Mouse (Mus musculus): ENCODE measurements around the gene Chmp4b. TPM values are rescaled to one million over a fixed set of nuclear protein-coding genes. Genes with fewer than 3 reads are reported as not detected.

The Chmp4b gene
- polyA plus RNA-seq (2015; fragmentation: Nextera tagmentation; extraction: Ambion mirVana), result 24.1 and 25.1 TPM in 2 replicates

- no peak for ATAC-seq (replicated peaks; ENCODE audit: insufficient number of reproducible peaks, insufficient read depth, low FRiP score, low read depth)
- no peak within 1 kb of the TSS for H3K4me3 ChIP-seq
- no peak within 1 kb of the TSS for H3K27ac ChIP-seq
- H3K27me3 ChIP-seq, result no peaks in the 10 kb centered on the region
- no peak within 1 kb of the TSS for H3K4me2 ChIP-seq
- no peaks in the 10 kb centered on the region for H3K36me3 ChIP-seq
- H3K9me3 ChIP-seq (replicated peaks), result no peaks in the 10 kb centered on the region
- peaks cover 4% of the 10 kb centered on the region; the same call in 1 of the 2 replicates for H3K4me1 ChIP-seq (replicated peaks)
- H3K9ac ChIP-seq, result no peak within 1 kb of the TSS
- 49% methylated on average over 8 of the region's 8 CpGs for WGBS
These were observed at the start of gene Chmp4b for GRCm38 (mm10) chr2:154651363-154651762. Chmp4b (plus strand) TSS chr2:154651705.

GRCm38 (mm10) chr2:154603007-154603637 is 48.4 kb upstream of the Chmp4b start:
- H3K4me2 ChIP-seq, result peak overlapping the region; percentile 68
- 13% methylated on average over 22 of the region's 22 CpGs for WGBS

GRCm38 (mm10) chr2:154603638-154604153 is 47.8 kb upstream of the Chmp4b start, which contains the start of gene Pxmp4:
Pxmp4 (minus strand) TSS chr2:154603708.
- H3K9me3 ChIP-seq (replicated peaks), result no peaks in the 10 kb centered on the region
- under 1% methylated on average over 13 of the region's 13 CpGs for WGBS
- peak; percentile 100 for ATAC-seq (replicated peaks; ENCODE audit: insufficient number of reproducible peaks, insufficient read depth, low FRiP score, low read depth)
- H3K4me2 ChIP-seq, result peak within 1 kb of the TSS; percentile 68
- no peaks in the 10 kb centered on the region for H3K36me3 ChIP-seq
- peak within 1 kb of the TSS; percentile 73 for H3K27ac ChIP-seq
- peak within 1 kb of the TSS; percentile 78 for H3K9ac ChIP-seq
- peak within 1 kb of the TSS; percentile 69 for H3K4me3 ChIP-seq
- H3K4me1 ChIP-seq (replicated peaks), result peaks cover 12% of the 10 kb centered on the region
- peaks cover 4% of the 10 kb centered on the region; the same call in 1 of the 2 replicates for H3K27me3 ChIP-seq

More at GRCm38 (mm10) chr2:154603007-154603637, 48.4 kb upstream of the Chmp4b start:
- H3K27ac ChIP-seq, result peak overlapping the region; percentile 73
- no peaks in the 10 kb centered on the region for H3K9me3 ChIP-seq (replicated peaks)
- no peaks in the 10 kb centered on the region for H3K36me3 ChIP-seq
- peak overlapping the region; percentile 78 for H3K9ac ChIP-seq
- ATAC-seq (replicated peaks; ENCODE audit: insufficient number of reproducible peaks, insufficient read depth, low FRiP score, low read depth), result no peak
- H3K27me3 ChIP-seq, result peaks cover 4% of the 10 kb centered on the region; the same call in 1 of the 2 replicates
- peak overlapping the region; percentile 69 for H3K4me3 ChIP-seq
- H3K4me1 ChIP-seq (replicated peaks), result peaks cover 12% of the 10 kb centered on the region

GRCm38 (mm10) chr2:154604156-154604555 is 47.3 kb upstream of the Chmp4b start:
- Histone ChIP-seq H3K9ac (peak overlapping the region; percentile 43; the same call in 1 of the 2 replicates), H3K27ac (peak overlapping the region; percentile 57), H3K9me3 (replicated peaks) (no peaks in the 10 kb centered on the region), H3K4me2 (peak overlapping the region; percentile 68), H3K4me1 (replicated peaks) (peaks cover 12% of the 10 kb centered on the region), H3K4me3 (peak overlapping the region; percentile 69), H3K36me3 (no peaks in the 10 kb centered on the region), H3K27me3 (peaks cover 4% of the 10 kb centered on the region; the same call in 1 of the 2 replicates)
- WGBS, result 34% methylated on average over 7 of the region's 7 CpGs
- no peak for ATAC-seq (replicated peaks; ENCODE audit: insufficient number of reproducible peaks, insufficient read depth, low FRiP score, low read depth)

GRCm38 (mm10) chr2:154606965-154607364 is 44.5 kb upstream of the Chmp4b start:
- Histone ChIP-seq H3K36me3 (no peaks in the 10 kb centered on the region), H3K9me3 (replicated peaks) (no peaks in the 10 kb centered on the region), H3K4me2 (no peak overlapping the region), H3K4me3 (no peak overlapping the region), H3K27ac (no peak overlapping the region), H3K9ac (no peak overlapping the region), H3K27me3 (peaks cover 4% of the 10 kb centered on the region; the same call in 1 of the 2 replicates), H3K4me1 (replicated peaks) (peaks cover 12% of the 10 kb centered on the region)
- 62% methylated on average over 1 of the region's 1 CpGs for WGBS
- ATAC-seq (replicated peaks; ENCODE audit: insufficient number of reproducible peaks, insufficient read depth, low FRiP score, low read depth), result no peak

GRCm38 (mm10) chr2:154609050-154609767 is 42.3 kb upstream of the Chmp4b start:
- H3K27ac ChIP-seq, result no peak overlapping the region
- H3K36me3 ChIP-seq, result no peaks in the 10 kb centered on the region
- H3K27me3 ChIP-seq, result peaks cover 4% of the 10 kb centered on the region; the same call in 1 of the 2 replicates
- H3K9me3 ChIP-seq (replicated peaks), result no peaks in the 10 kb centered on the region
- 57% methylated on average over 10 of the region's 10 CpGs for WGBS
- H3K4me2 ChIP-seq, result no peak overlapping the region
- H3K4me3 ChIP-seq, result no peak overlapping the region
- peaks cover 8% of the 10 kb centered on the region for H3K4me1 ChIP-seq (replicated peaks)
- no peak overlapping the region for H3K9ac ChIP-seq
- no peak for ATAC-seq (replicated peaks; ENCODE audit: insufficient number of reproducible peaks, insufficient read depth, low FRiP score, low read depth)

GRCm38 (mm10) chr2:154613118-154614115 is 38.1 kb upstream of the Chmp4b start, which contains the start of the genes Zfp341 and 4930519P11Rik:
Zfp341 (plus strand) TSS chr2:154613297.
4930519P11Rik (minus strand) TSS chr2:154613437.
- Histone ChIP-seq H3K9me3 (replicated peaks) (no peaks in the 10 kb centered on the region), H3K9ac (peak within 1 kb of the TSS; percentile 70), H3K27me3 (no peaks in the 10 kb centered on the region), H3K4me2 (peak within 1 kb of the TSS; percentile 83), H3K27ac (peak within 1 kb of the TSS; percentile 95), H3K4me3 (peak within 1 kb of the TSS; percentile 62), H3K4me1 (replicated peaks) (peaks cover 10% of the 10 kb centered on the region), H3K36me3 (no peaks in the 10 kb centered on the region)
- peak; percentile 94 for ATAC-seq (replicated peaks; ENCODE audit: insufficient number of reproducible peaks, insufficient read depth, low FRiP score, low read depth)
- under 1% methylated on average over 91 of the region's 98 CpGs for WGBS

GRCm38 (mm10) chr2:154614841-154615576 is 36.5 kb upstream of the Chmp4b start:
- H3K27me3 ChIP-seq, result no peaks in the 10 kb centered on the region
- peak overlapping the region; percentile 83 for H3K4me2 ChIP-seq
- H3K4me1 ChIP-seq (replicated peaks), result peaks cover 10% of the 10 kb centered on the region
- ATAC-seq (replicated peaks; ENCODE audit: insufficient number of reproducible peaks, insufficient read depth, low FRiP score, low read depth), result no peak
- H3K9me3 ChIP-seq (replicated peaks), result no peaks in the 10 kb centered on the region
- no peaks in the 10 kb centered on the region for H3K36me3 ChIP-seq
- H3K4me3 ChIP-seq, result peak overlapping the region; percentile 6; the same call in 1 of the 2 replicates
- WGBS, result 60% methylated on average over 19 of the region's 19 CpGs
- no peak overlapping the region for H3K9ac ChIP-seq
- peak overlapping the region; percentile 95 for H3K27ac ChIP-seq

- H3K4me2 ChIP-seq, result peak overlapping the region; percentile 83; the same call in 1 of the 2 replicates
These were observed 35.8 kb upstream of the Chmp4b start for GRCm38 (mm10) chr2:154615674-154616073.

GRCm38 (mm10) chr2:154617061-154617460 is 34.4 kb upstream of the Chmp4b start:
- 86% methylated on average over 3 of the region's 3 CpGs for WGBS
- Histone ChIP-seq H3K27me3 (no peaks in the 10 kb centered on the region), H3K4me2 (no peak overlapping the region), H3K4me3 (no peak overlapping the region), H3K36me3 (no peaks in the 10 kb centered on the region), H3K27ac (no peak overlapping the region), H3K4me1 (replicated peaks) (peaks cover 10% of the 10 kb centered on the region), H3K9me3 (replicated peaks) (no peaks in the 10 kb centered on the region), H3K9ac (no peak overlapping the region)
- ATAC-seq (replicated peaks; ENCODE audit: insufficient number of reproducible peaks, insufficient read depth, low FRiP score, low read depth), result no peak

More at GRCm38 (mm10) chr2:154615674-154616073, 35.8 kb upstream of the Chmp4b start:
- Histone ChIP-seq H3K9me3 (replicated peaks) (no peaks in the 10 kb centered on the region), H3K27me3 (no peaks in the 10 kb centered on the region), H3K36me3 (no peaks in the 10 kb centered on the region), H3K4me3 (no peak overlapping the region), H3K4me1 (replicated peaks) (peaks cover 10% of the 10 kb centered on the region), H3K9ac (no peak overlapping the region), H3K27ac (peak overlapping the region; percentile 34; the same call in 1 of the 2 replicates)
- 68% methylated on average over 5 of the region's 5 CpGs for WGBS
- no peak for ATAC-seq (replicated peaks; ENCODE audit: insufficient number of reproducible peaks, insufficient read depth, low FRiP score, low read depth)

Measured in heart, embryonic 15.5 days (tissue).